ENCODE assay signal across 8 mouse cellular contexts in genomic region chr5:150664794-150665131, GRCm38 (mm10). TPM values are rescaled to one million over a fixed set of nuclear protein-coding genes. Genes with fewer than 3 reads are reported as not detected.
DNase-seq lines count a peak whose midpoint lies in the region; ATAC-seq lines count a peak whose summit lies in the region.

No protein-coding gene starts in this region.

- peak overlapping the region; percentile 86 for H3K4me3 ChIP-seq in lung, embryonic 15.5 days
- peak overlapping the region; percentile 99 for H3K4me3 ChIP-seq in embryonic facial prominence, embryonic 15.5 days (replicated peaks)
- peak overlapping the region; percentile 92 for H3K4me3 ChIP-seq in limb, embryonic 10.5 days

- H3K36me3 ChIP-seq in lung, embryonic 15.5 days, result peaks cover 15% of the 10 kb centered on the region
- peaks cover 20% of the 10 kb centered on the region for H3K36me3 ChIP-seq in embryonic facial prominence, embryonic 15.5 days
- peaks cover 33% of the 10 kb centered on the region for H3K36me3 ChIP-seq in limb, embryonic 10.5 days

- no peak for ATAC-seq in lung, embryonic 15.5 days (ENCODE audit: borderline replicate concordance, extremely low read depth, low FRiP score, low TSS enrichment)
- ATAC-seq in embryonic facial prominence, embryonic 15.5 days (ENCODE audit: insufficient number of reproducible peaks, low FRiP score, low TSS enrichment, low read depth), result peak; percentile 40; the same call in 1 of the 2 replicates

- no peaks in the 10 kb centered on the region for H3K9me3 ChIP-seq in lung, embryonic 15.5 days
- H3K9me3 ChIP-seq in embryonic facial prominence, embryonic 15.5 days (replicated peaks), result no peaks in the 10 kb centered on the region
- H3K9me3 ChIP-seq in limb, embryonic 10.5 days (replicated peaks), result no peaks in the 10 kb centered on the region

- no peaks in the 10 kb centered on the region for H3K27me3 ChIP-seq in lung, embryonic 15.5 days
- no peaks in the 10 kb centered on the region for H3K27me3 ChIP-seq in embryonic facial prominence, embryonic 15.5 days
- no peaks in the 10 kb centered on the region for H3K27me3 ChIP-seq in limb, embryonic 10.5 days (ENCODE audit: low read depth, poor library complexity, severe bottlenecking)

- H3K27ac ChIP-seq in lung, embryonic 15.5 days, result peak overlapping the region; percentile 97
- peak overlapping the region; percentile 98 for H3K27ac ChIP-seq in embryonic facial prominence, embryonic 15.5 days (replicated peaks)
- peak overlapping the region; percentile 95 for H3K27ac ChIP-seq in limb, embryonic 10.5 days

- H3K9ac ChIP-seq in lung, embryonic 15.5 days, result peak overlapping the region; percentile 79
- peak overlapping the region; percentile 97 for H3K9ac ChIP-seq in embryonic facial prominence, embryonic 15.5 days

- 0% methylated on average over 10 of the region's 10 CpGs for WGBS in lung, embryonic 15.5 days
- under 1% methylated on average over 10 of the region's 10 CpGs for WGBS in embryonic facial prominence, embryonic 15.5 days
- WGBS in limb, embryonic 10.5 days, result 1% methylated on average over 10 of the region's 10 CpGs

- H3K4me1 ChIP-seq in lung, embryonic 15.5 days, result peaks cover 21% of the 10 kb centered on the region
- peaks cover 8% of the 10 kb centered on the region; the same call in 1 of the 2 replicates for H3K4me1 ChIP-seq in embryonic facial prominence, embryonic 15.5 days
- no peaks in the 10 kb centered on the region for H3K4me1 ChIP-seq in limb, embryonic 10.5 days

- DNase-seq in lung, postnatal 4 days, result no peak
- DNase-seq in limb, embryonic 10.5 days (ENCODE audit: low spot score), result no peak
- peak; percentile 9 for DNase-seq in retina, postnatal 7 days (ENCODE audit: low read depth, low spot score)
- no peak for DNase-seq in urinary bladder, postnatal 14 days (ENCODE audit: low spot score)
- no peak for DNase-seq in Muller cell, postnatal 12 days (ENCODE audit: inconsistent ontology term)
- no peak for DNase-seq in right cerebral cortex, adult 2 months (ENCODE audit: low spot score in 2 of 2)

- peak overlapping the region; percentile 59 for H3K4me2 ChIP-seq in lung, embryonic 15.5 days
- H3K4me2 ChIP-seq in embryonic facial prominence, embryonic 15.5 days (replicated peaks), result peak overlapping the region; percentile 58

RNA-seq across cellular contexts. Expression of gene N4bp2l2, which starts 1.2 kb away (rescaled TPM):
- 34.1 and 39.6 TPM in 2 replicates for polyA plus RNA-seq in lung, embryonic 15.5 days (2015; fragmentation: Nextera tagmentation; extraction: Ambion mirVana)
- 41.0 and 41.4 TPM in 2 replicates for polyA plus RNA-seq in embryonic facial prominence, embryonic 15.5 days (2015; fragmentation: Nextera tagmentation; extraction: Ambion mirVana)
- 35.5 and 36.1 TPM in 2 replicates for polyA plus RNA-seq in limb, embryonic 10.5 days (2016; fragmentation: Nextera tagmentation; extraction: Ambion mirVana)

RNA-seq across cellular contexts. Expression of gene Pds5b, which starts 8.8 kb away (rescaled TPM):
- polyA plus RNA-seq in lung, embryonic 15.5 days (2015; fragmentation: Nextera tagmentation; extraction: Ambion mirVana), result 31.8 and 34.2 TPM in 2 replicates
- 25.6 and 27.4 TPM in 2 replicates for polyA plus RNA-seq in embryonic facial prominence, embryonic 15.5 days (2015; fragmentation: Nextera tagmentation; extraction: Ambion mirVana)
- polyA plus RNA-seq in limb, embryonic 10.5 days (2016; fragmentation: Nextera tagmentation; extraction: Ambion mirVana), result 33.8 and 43.0 TPM in 2 replicates
